Mouse (Mus musculus) limb, embryonic 14.5 days (tissue): ENCODE measurements at regions not wholly inside any gene's neighbourhood (a gene's known extent, or its start where the extent isn't known, plus 50 kb on each side); places are given as distances from the start of the nearest gene placed in this dataset.

ENCODE experiments used
- ATAC-seq: fragments of 200-750 bp; cut with Nextera tagmentation; 2 replicates; pipeline ENCODE4 v1.8.0; 2017; ENCODE audit warnings: low read depth, moderate number of reproducible peaks, moderate TSS enrichment; ENCODE audit not compliant: low FRiP score
- DNase-seq: peaks from one replicate; pipeline ENCODE4 v3.0.0-alpha.2; 2015; ENCODE audit warnings: low spot score
- H3K27ac ChIP-seq: fragments of 300-500 bp; sonication (generic); replicated peaks from 2 replicates; pipeline ENCODE4 v1.5.1; 2014; ENCODE audit warnings: low read depth, mild to moderate bottlenecking, low read length, moderate library complexity, mixed read lengths
- H3K27me3 ChIP-seq: fragments of 300-500 bp; sonication (generic); 2 replicates; pipeline ENCODE4 v1.6.1; 2014; ENCODE audit warnings: low read length, mixed read lengths; ENCODE audit not compliant: control insufficient read depth, insufficient read depth
- H3K36me3 ChIP-seq: fragments of 300-500 bp; sonication (generic); 2 replicates; pipeline ENCODE4 v1.6.1; 2014; ENCODE audit warnings: mild to moderate bottlenecking, low read length, moderate library complexity, mixed read lengths; ENCODE audit not compliant: control insufficient read depth, insufficient read depth
- H3K4me1 ChIP-seq: fragments of 300-500 bp; sonication (generic); 2 replicates; pipeline ENCODE4 v1.6.1; 2014; ENCODE audit warnings: antibody characterized with exemption, low read length, mixed read lengths; ENCODE audit not compliant: control insufficient read depth, insufficient read depth
- H3K4me2 ChIP-seq: fragments of 300-500 bp; sonication (generic); replicated peaks from 2 replicates; pipeline ENCODE4 v1.6.1; 2014; ENCODE audit warnings: low read depth, mild to moderate bottlenecking, low read length, moderate library complexity; ENCODE audit not compliant: severe bottlenecking
- H3K4me3 ChIP-seq: fragments of 300-500 bp; sonication (generic); replicated peaks from 2 replicates; pipeline ENCODE4 v1.5.1; 2014; ENCODE audit warnings: low read length
- H3K9ac ChIP-seq: fragments of 300-500 bp; sonication (generic); 2 replicates; pipeline ENCODE4 v1.6.1; 2014; ENCODE audit warnings: mild to moderate bottlenecking, low read depth, low read length, moderate library complexity; ENCODE audit not compliant: severe bottlenecking
- H3K9me3 ChIP-seq: fragments of 300-500 bp; sonication (generic); 2 replicates; pipeline ENCODE4 v1.6.1; 2016; ENCODE audit warnings: low read length; ENCODE audit not compliant: control insufficient read depth
- POLR2A ChIP-seq: fragments of 200-500 bp; IDR thresholded peaks from 2 replicates; pipeline ENCODE4 v1.8.0; 2012; ENCODE audit warnings: inconsistent platforms, mild to moderate bottlenecking, moderate library complexity, borderline replicate concordance; ENCODE audit not compliant: insufficient read depth, insufficient read length; ENCODE audit errors: extremely low read depth
- WGBS: fragments of 180-500 bp; shearing (Covaris S2); extraction: QIAGEN DNeasy Blood & Tissue Kit; methylation state at CpG from one replicate; pipeline ENCODE4 v1.1.7; 2014; 5-methylcytosine and 5-hydroxymethylcytosine counted together

DNA sequence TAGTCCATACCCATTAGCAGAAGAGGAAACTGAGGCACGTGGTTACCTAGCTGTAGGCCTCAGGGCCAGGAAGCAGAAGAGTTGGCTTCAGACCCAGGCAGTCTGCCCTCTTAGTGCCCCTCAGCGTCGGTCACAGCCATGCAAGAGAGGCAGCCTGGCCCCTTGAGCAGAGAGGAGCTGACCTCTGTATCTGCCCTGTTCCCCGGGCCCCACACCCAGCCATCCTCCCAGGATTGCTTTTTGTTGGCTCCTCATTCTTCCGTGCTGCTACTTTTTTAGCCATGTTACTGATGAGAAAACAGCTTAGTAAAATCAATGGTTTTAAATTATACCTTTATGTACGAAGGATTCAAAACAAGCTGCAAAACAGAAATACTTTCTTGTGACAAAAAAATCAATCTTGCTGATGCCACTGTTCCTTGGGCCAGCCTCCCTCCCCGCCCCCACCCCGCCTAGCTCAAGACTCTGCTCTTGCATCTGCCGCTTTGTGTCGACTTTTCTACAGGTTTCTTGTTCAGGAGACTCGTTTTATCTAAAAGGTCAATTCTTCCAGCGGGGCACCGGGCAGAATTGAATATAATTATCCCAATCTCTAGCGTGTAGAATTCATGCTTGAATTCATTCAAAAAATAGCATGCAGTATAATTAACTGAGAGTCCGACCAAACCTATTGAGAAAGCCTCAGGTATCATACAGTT is 70.8 kb downstream of the Sall1 start:
- WGBS, result 69% methylated on average over 15 of the region's 15 CpGs
- Histone ChIP-seq H3K4me3 (no peak overlapping the region), H3K4me2 (no peak overlapping the region), H3K36me3 (no peaks in the 10 kb centered on the region), H3K27me3 (no peaks in the 10 kb centered on the region), H3K9me3 (no peaks in the 10 kb centered on the region), H3K9ac (no peak overlapping the region), H3K27ac (no peak overlapping the region), H3K4me1 (no peaks in the 10 kb centered on the region)
- DNase-seq (no peak), ATAC-seq (no peak)
- no peak for TF ChIP-seq POLR2A

DNA sequence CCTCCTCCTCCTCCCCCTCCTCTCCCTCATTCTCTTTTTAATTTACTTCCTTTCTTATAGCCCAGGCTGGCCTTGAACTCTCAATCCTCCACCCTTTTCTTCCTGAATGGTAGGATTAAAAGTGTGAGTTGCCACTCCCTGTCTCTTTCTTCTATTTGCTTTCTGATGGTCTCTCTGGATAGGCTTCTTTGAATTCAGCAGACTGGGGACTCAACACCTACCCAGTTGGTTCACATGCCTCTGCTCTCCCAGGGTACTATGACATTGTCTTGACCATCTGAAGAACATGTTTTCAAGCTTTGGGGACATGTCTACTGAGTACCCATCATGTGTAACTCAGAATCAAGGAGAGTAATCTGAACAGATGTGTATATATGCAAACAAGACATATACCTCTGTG is 85.1 kb downstream of the Sall1 start:
- H3K9ac ChIP-seq, result no peak overlapping the region
- no peak for TF ChIP-seq POLR2A
- H3K4me2 ChIP-seq, result no peak overlapping the region
- ATAC-seq (no peak), DNase-seq (no peak)
- no peak overlapping the region for H3K27ac ChIP-seq
- H3K9me3 ChIP-seq, result peaks cover 8% of the 10 kb centered on the region; the same call in 1 of the 2 replicates
- no peaks in the 10 kb centered on the region for H3K27me3 ChIP-seq
- H3K4me1 ChIP-seq, result no peaks in the 10 kb centered on the region
- H3K36me3 ChIP-seq, result no peaks in the 10 kb centered on the region
- H3K4me3 ChIP-seq, result no peak overlapping the region

DNA sequence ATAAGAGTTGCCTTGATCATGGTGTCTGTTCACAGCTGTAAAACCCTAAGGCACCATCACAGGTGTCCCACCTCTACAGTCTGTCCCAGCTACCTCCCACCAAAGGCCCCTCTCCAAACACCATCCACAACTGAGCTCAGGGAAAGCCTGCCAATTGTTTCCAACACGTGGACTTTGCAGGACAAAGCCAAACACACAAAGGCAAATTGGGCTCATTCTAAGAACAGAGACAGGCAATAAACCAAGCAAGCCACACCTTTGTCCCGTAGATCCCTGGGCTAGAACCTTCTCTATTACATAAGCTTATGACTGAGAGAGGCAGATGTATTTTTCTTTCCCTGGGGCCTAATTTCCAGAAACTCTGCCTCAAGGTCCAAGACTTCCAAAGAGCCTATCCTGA is 90.8 kb downstream of the Sall1 start:
- no peaks in the 10 kb centered on the region for H3K36me3 ChIP-seq
- H3K4me2 ChIP-seq, result no peak overlapping the region
- no peak for DNase-seq
- H3K4me3 ChIP-seq, result no peak overlapping the region
- no peak for TF ChIP-seq POLR2A
- 50% methylated on average over 2 of the region's 2 CpGs for WGBS
- H3K27ac ChIP-seq, result no peak overlapping the region
- no peaks in the 10 kb centered on the region for H3K4me1 ChIP-seq
- H3K9ac ChIP-seq, result no peak overlapping the region
- H3K9me3 ChIP-seq, result peaks cover 8% of the 10 kb centered on the region; the same call in 1 of the 2 replicates
- H3K27me3 ChIP-seq, result no peaks in the 10 kb centered on the region
- no peak for ATAC-seq

DNA sequence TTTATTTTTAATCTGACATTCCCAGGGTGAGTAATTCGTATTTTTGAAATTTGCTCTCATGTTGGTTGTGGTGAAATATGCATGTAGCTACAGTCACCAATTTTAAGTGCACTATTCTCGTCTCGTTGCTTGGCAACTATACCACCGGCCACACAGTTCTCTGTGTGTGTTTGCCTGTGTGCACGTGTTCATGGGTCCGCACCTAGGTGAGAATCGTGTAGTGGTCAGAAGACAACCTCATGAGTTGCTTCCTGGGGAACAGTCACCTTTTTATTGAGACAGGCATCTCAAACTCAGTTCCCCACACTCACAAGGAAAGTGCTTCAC is 92.2 kb downstream of the Sall1 start:
- no peak overlapping the region for H3K27ac ChIP-seq
- no peaks in the 10 kb centered on the region for H3K4me1 ChIP-seq
- no peak for DNase-seq
- H3K4me3 ChIP-seq, result no peak overlapping the region
- no peak for TF ChIP-seq POLR2A
- no peaks in the 10 kb centered on the region for H3K27me3 ChIP-seq
- WGBS, result 90% methylated on average over 7 of the region's 7 CpGs
- no peak for ATAC-seq
- H3K9me3 ChIP-seq, result 0 out of 2 replicates have a peak, but pooled peaks cover 2% of the 10 kb centered on the region
- H3K4me2 ChIP-seq, result no peak overlapping the region
- no peaks in the 10 kb centered on the region for H3K36me3 ChIP-seq
- no peak overlapping the region for H3K9ac ChIP-seq

DNA sequence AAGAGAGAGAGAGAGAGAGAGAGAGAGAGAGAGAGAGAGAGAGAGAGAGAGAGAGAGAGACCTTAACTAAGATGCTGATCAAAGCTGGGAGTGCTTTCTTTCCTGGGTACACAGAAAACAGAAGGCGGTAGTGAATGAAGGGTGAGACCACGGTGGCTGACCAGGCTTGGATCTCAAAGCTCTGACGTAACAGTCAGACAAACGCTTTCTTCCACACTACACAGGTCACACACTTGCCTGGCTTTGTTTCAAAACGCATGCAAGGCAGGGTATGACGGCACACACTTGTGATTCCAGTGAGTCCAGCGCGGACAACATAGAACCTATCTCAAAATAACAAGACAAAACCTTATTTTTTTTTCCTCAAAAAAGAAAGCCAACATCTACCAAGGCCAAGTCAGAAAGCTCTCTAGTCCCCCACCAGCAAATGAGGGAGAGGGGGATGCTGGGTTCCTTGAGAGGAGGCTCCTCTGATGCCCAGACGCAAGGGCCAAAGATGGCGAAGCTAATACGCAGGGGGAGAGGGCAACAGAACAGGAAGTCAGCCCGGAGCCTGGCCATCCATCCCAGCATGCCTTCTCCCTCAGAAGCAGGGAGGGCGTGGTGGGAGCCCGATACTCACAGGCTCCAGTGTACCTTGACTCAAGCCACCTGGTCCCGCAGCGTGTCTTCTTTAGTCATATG is 92.7 kb downstream of the Sall1 start:
- H3K4me3 ChIP-seq, result no peak overlapping the region
- H3K9ac ChIP-seq, result no peak overlapping the region
- H3K36me3 ChIP-seq, result no peaks in the 10 kb centered on the region
- DNase-seq (no peak), ATAC-seq (no peak)
- TF ChIP-seq POLR2A, result no peak
- 91% methylated on average over 16 of the region's 16 CpGs for WGBS
- H3K4me1 ChIP-seq, result no peaks in the 10 kb centered on the region
- no peaks in the 10 kb centered on the region for H3K27me3 ChIP-seq
- H3K27ac ChIP-seq, result no peak overlapping the region
- no peak overlapping the region for H3K4me2 ChIP-seq
- H3K9me3 ChIP-seq, result no peaks in the 10 kb centered on the region

DNA sequence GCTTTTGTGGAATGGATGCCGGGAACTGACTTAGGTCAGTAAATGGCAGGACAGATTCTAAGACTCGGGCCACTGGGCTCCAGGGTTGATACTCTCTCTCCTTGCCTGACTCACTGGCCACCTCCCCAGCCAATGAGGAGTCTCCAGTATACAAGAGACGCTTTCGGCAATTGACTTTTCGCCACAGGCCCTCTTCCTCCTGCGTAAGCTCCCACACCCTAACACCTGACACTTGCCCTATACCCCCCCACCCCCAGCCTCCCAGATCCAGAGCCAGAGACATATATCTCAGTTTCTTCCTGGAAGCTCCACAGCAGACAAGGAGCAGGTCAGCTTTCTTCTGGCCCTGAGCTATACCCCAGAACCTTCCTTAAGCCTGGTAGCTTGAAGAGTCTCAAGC is 94.0 kb downstream of the Sall1 start:
- Histone ChIP-seq H3K9me3 (no peaks in the 10 kb centered on the region), H3K4me3 (no peak overlapping the region)
- no peak for ATAC-seq

More for the DNA sequence above, 94.0 kb downstream of the Sall1 start:
- H3K9ac ChIP-seq, result no peak overlapping the region
- no peak overlapping the region for H3K27ac ChIP-seq
- no peaks in the 10 kb centered on the region for H3K4me1 ChIP-seq
- H3K36me3 ChIP-seq, result no peaks in the 10 kb centered on the region
- 92% methylated on average over 6 of the region's 6 CpGs for WGBS
- no peak for DNase-seq
- H3K4me2 ChIP-seq, result no peak overlapping the region
- TF ChIP-seq POLR2A, result no peak
- H3K27me3 ChIP-seq, result no peaks in the 10 kb centered on the region
